Mouse (Mus musculus): ENCODE measurements around the gene Lyrm4. TPM values are rescaled to one million over a fixed set of nuclear protein-coding genes. Genes with fewer than 3 reads are reported as not detected.

Lyrm4 gene
- polyA plus RNA-seq, 1 experiment from 2014 or later, result 46.4 TPM

GRCm38 (mm10) chr13:35963583-35963982 lies 153.7 kb downstream of the Lyrm4 start:
- peaks cover 3% of the 10 kb centered on the region; the same call in 1 of the 2 replicates for H3K4me1 ChIP-seq (ENCODE audit: control insufficient read depth, insufficient read depth, low read length)
- no peak overlapping the region for H3K27ac ChIP-seq (ENCODE audit: low read depth, low read length)
- H3K4me2 ChIP-seq (ENCODE audit: low read depth, low read length), result no peak overlapping the region
- no peak overlapping the region for H3K9ac ChIP-seq (replicated peaks; ENCODE audit: low read depth, low read length)
- H3K9me3 ChIP-seq (ENCODE audit: control insufficient read depth, low read length), result no peaks in the 10 kb centered on the region
- 97% methylated on average over 4 of the region's 4 CpGs for WGBS
- ATAC-seq (ENCODE audit: low read depth), result no peak
- H3K36me3 ChIP-seq (ENCODE audit: control insufficient read depth, insufficient read depth, low read length), result no peaks in the 10 kb centered on the region
- H3K27me3 ChIP-seq (ENCODE audit: control insufficient read depth, insufficient read depth, low read length), result peaks cover 12% of the 10 kb centered on the region
- H3K4me3 ChIP-seq (ENCODE audit: low read depth, low read length), result no peak overlapping the region

- no peaks in the 10 kb centered on the region for H3K36me3 ChIP-seq (ENCODE audit: control insufficient read depth, insufficient read depth, low read length)
- ATAC-seq (ENCODE audit: low read depth), result no peak
- H3K4me3 ChIP-seq (ENCODE audit: low read depth, low read length), result no peak overlapping the region
- no peak overlapping the region for H3K4me2 ChIP-seq (ENCODE audit: low read depth, low read length)
- no peaks in the 10 kb centered on the region for H3K4me1 ChIP-seq (ENCODE audit: control insufficient read depth, insufficient read depth, low read length)
- WGBS, result 78% methylated on average over 12 of the region's 12 CpGs
- no peaks in the 10 kb centered on the region for H3K9me3 ChIP-seq (ENCODE audit: control insufficient read depth, low read length)
- H3K27ac ChIP-seq (ENCODE audit: low read depth, low read length), result no peak overlapping the region
- no peak overlapping the region for H3K9ac ChIP-seq (replicated peaks; ENCODE audit: low read depth, low read length)
- no peaks in the 10 kb centered on the region for H3K27me3 ChIP-seq (ENCODE audit: control insufficient read depth, insufficient read depth, low read length)
Measured at GRCm38 (mm10) chr13:35959391-35960067, 157.8 kb downstream of the Lyrm4 start.

GRCm38 (mm10) chr13:35958539-35958938 lies 158.8 kb downstream of the Lyrm4 start, which contains the start of gene Ppp1r3g:
Gene Ppp1r3g, plus strand, starts transcription at chr13:35958839.
- Histone ChIP-seq H3K9ac (replicated peaks; ENCODE audit: low read depth, low read length) (no peak within 1 kb of the TSS), H3K4me2 (ENCODE audit: low read depth, low read length) (no peak within 1 kb of the TSS), H3K27ac (ENCODE audit: low read depth, low read length) (no peak within 1 kb of the TSS), H3K9me3 (ENCODE audit: control insufficient read depth, low read length) (no peaks in the 10 kb centered on the region), H3K4me3 (ENCODE audit: low read depth, low read length) (no peak within 1 kb of the TSS), H3K4me1 (ENCODE audit: control insufficient read depth, insufficient read depth, low read length) (no peaks in the 10 kb centered on the region), H3K27me3 (ENCODE audit: control insufficient read depth, insufficient read depth, low read length) (no peaks in the 10 kb centered on the region), H3K36me3 (ENCODE audit: control insufficient read depth, insufficient read depth, low read length) (no peaks in the 10 kb centered on the region)
- WGBS, result 93% methylated on average over 1 of the region's 1 CpGs
- ATAC-seq (ENCODE audit: low read depth), result no peak

GRCm38 (mm10) chr13:35949814-35950455 lies 167.4 kb downstream of the Lyrm4 start:
- no peak for ATAC-seq (ENCODE audit: low read depth)
- H3K27ac ChIP-seq (ENCODE audit: low read depth, low read length), result no peak overlapping the region
- 85% methylated on average over 17 of the region's 17 CpGs for WGBS
- H3K9ac ChIP-seq (replicated peaks; ENCODE audit: low read depth, low read length), result no peak overlapping the region
- H3K4me1 ChIP-seq (ENCODE audit: control insufficient read depth, insufficient read depth, low read length), result no peaks in the 10 kb centered on the region
- H3K27me3 ChIP-seq (ENCODE audit: control insufficient read depth, insufficient read depth, low read length), result no peaks in the 10 kb centered on the region
- no peaks in the 10 kb centered on the region for H3K9me3 ChIP-seq (ENCODE audit: control insufficient read depth, low read length)
- no peaks in the 10 kb centered on the region for H3K36me3 ChIP-seq (ENCODE audit: control insufficient read depth, insufficient read depth, low read length)
- no peak overlapping the region for H3K4me2 ChIP-seq (ENCODE audit: low read depth, low read length)
- H3K4me3 ChIP-seq (ENCODE audit: low read depth, low read length), result no peak overlapping the region

- no peak overlapping the region for H3K27ac ChIP-seq (ENCODE audit: low read depth, low read length)
- H3K4me2 ChIP-seq (ENCODE audit: low read depth, low read length), result no peak overlapping the region
- H3K4me3 ChIP-seq (ENCODE audit: low read depth, low read length), result no peak overlapping the region
- no peaks in the 10 kb centered on the region for H3K4me1 ChIP-seq (ENCODE audit: control insufficient read depth, insufficient read depth, low read length)
- ATAC-seq (ENCODE audit: low read depth), result peak; percentile 65; the same call in 1 of the 2 replicates
- no peaks in the 10 kb centered on the region for H3K27me3 ChIP-seq (ENCODE audit: control insufficient read depth, insufficient read depth, low read length)
- 25% methylated on average over 14 of the region's 14 CpGs for WGBS
- H3K9ac ChIP-seq (replicated peaks; ENCODE audit: low read depth, low read length), result no peak overlapping the region
- H3K36me3 ChIP-seq (ENCODE audit: control insufficient read depth, insufficient read depth, low read length), result no peaks in the 10 kb centered on the region
- no peaks in the 10 kb centered on the region for H3K9me3 ChIP-seq (ENCODE audit: control insufficient read depth, low read length)
Measured at GRCm38 (mm10) chr13:35947354-35948000, 169.8 kb downstream of the Lyrm4 start.

GRCm38 (mm10) chr13:35946659-35947353 lies 170.5 kb downstream of the Lyrm4 start:
- 73% methylated on average over 20 of the region's 20 CpGs for WGBS
- peak; percentile 31; the same call in 1 of the 2 replicates for ATAC-seq (ENCODE audit: low read depth)

GRCm38 (mm10) chr13:35940934-35941333 lies 176.4 kb downstream of the Lyrm4 start:
- Histone ChIP-seq H3K4me3 (ENCODE audit: low read depth, low read length) (no peak overlapping the region), H3K36me3 (ENCODE audit: control insufficient read depth, insufficient read depth, low read length) (no peaks in the 10 kb centered on the region), H3K4me2 (ENCODE audit: low read depth, low read length) (no peak overlapping the region), H3K9ac (replicated peaks; ENCODE audit: low read depth, low read length) (no peak overlapping the region), H3K9me3 (ENCODE audit: control insufficient read depth, low read length) (no peaks in the 10 kb centered on the region), H3K27me3 (ENCODE audit: control insufficient read depth, insufficient read depth, low read length) (no peaks in the 10 kb centered on the region), H3K4me1 (ENCODE audit: control insufficient read depth, insufficient read depth, low read length) (no peaks in the 10 kb centered on the region), H3K27ac (ENCODE audit: low read depth, low read length) (no peak overlapping the region)
- 94% methylated on average over 5 of the region's 5 CpGs for WGBS
- ATAC-seq (ENCODE audit: low read depth), result no peak

More at GRCm38 (mm10) chr13:35946659-35947353, 170.5 kb downstream of the Lyrm4 start:
- no peaks in the 10 kb centered on the region for H3K9me3 ChIP-seq (ENCODE audit: control insufficient read depth, low read length)
- no peaks in the 10 kb centered on the region for H3K27me3 ChIP-seq (ENCODE audit: control insufficient read depth, insufficient read depth, low read length)
- H3K4me2 ChIP-seq (ENCODE audit: low read depth, low read length), result no peak overlapping the region
- H3K4me1 ChIP-seq (ENCODE audit: control insufficient read depth, insufficient read depth, low read length), result no peaks in the 10 kb centered on the region
- no peak overlapping the region for H3K9ac ChIP-seq (replicated peaks; ENCODE audit: low read depth, low read length)
- no peak overlapping the region for H3K4me3 ChIP-seq (ENCODE audit: low read depth, low read length)
- H3K36me3 ChIP-seq (ENCODE audit: control insufficient read depth, insufficient read depth, low read length), result no peaks in the 10 kb centered on the region
- no peak overlapping the region for H3K27ac ChIP-seq (ENCODE audit: low read depth, low read length)

GRCm38 (mm10) chr13:35939871-35940665 lies 177.3 kb downstream of the Lyrm4 start:
- Histone ChIP-seq H3K27me3 (ENCODE audit: control insufficient read depth, insufficient read depth, low read length) (no peaks in the 10 kb centered on the region), H3K9ac (replicated peaks; ENCODE audit: low read depth, low read length) (no peak overlapping the region), H3K9me3 (ENCODE audit: control insufficient read depth, low read length) (no peaks in the 10 kb centered on the region), H3K27ac (ENCODE audit: low read depth, low read length) (no peak overlapping the region), H3K36me3 (ENCODE audit: control insufficient read depth, insufficient read depth, low read length) (no peaks in the 10 kb centered on the region), H3K4me2 (ENCODE audit: low read depth, low read length) (no peak overlapping the region), H3K4me1 (ENCODE audit: control insufficient read depth, insufficient read depth, low read length) (no peaks in the 10 kb centered on the region), H3K4me3 (ENCODE audit: low read depth, low read length) (no peak overlapping the region)
- WGBS, result 76% methylated on average over 18 of the region's 18 CpGs
- ATAC-seq (ENCODE audit: low read depth), result no peak

All from neural tube, embryonic 14.5 days (tissue).